Mouse (Mus musculus): Measurements from ENCODE around the gene Galnt2. TPM values are rescaled to one million over a fixed set of nuclear protein-coding genes. Genes with fewer than 3 reads are reported as not detected.

The Galnt2 gene
- polyA plus RNA-seq, 1 experiment from 2014 or later, result 38.6 TPM

GRCm38 (mm10) chr8:124301935-124302555 lies 70.9 kb downstream of the Galnt2 start:
- Histone ChIP-seq H3K36me3 (ENCODE audit: poor library complexity, severe bottlenecking) (peaks cover 26% of the 10 kb centered on the region), H3K27ac (no peak overlapping the region), H3K4me1 (no peaks in the 10 kb centered on the region), H3K4me3 (no peak overlapping the region), H3K9me3 (replicated peaks) (no peaks in the 10 kb centered on the region), H3K4me2 (no peak overlapping the region), H3K27me3 (no peaks in the 10 kb centered on the region), H3K9ac (no peak overlapping the region)
- no peak for ATAC-seq
- WGBS, result 92% methylated on average over 7 of the region's 7 CpGs

GRCm38 (mm10) chr8:124303211-124303902 lies 72.2 kb downstream of the Galnt2 start:
- Histone ChIP-seq H3K27me3 (no peaks in the 10 kb centered on the region), H3K9me3 (replicated peaks) (no peaks in the 10 kb centered on the region), H3K27ac (no peak overlapping the region), H3K4me2 (no peak overlapping the region), H3K4me3 (no peak overlapping the region), H3K9ac (no peak overlapping the region), H3K4me1 (no peaks in the 10 kb centered on the region), H3K36me3 (ENCODE audit: poor library complexity, severe bottlenecking) (peaks cover 32% of the 10 kb centered on the region)
- 94% methylated on average over 15 of the region's 15 CpGs for WGBS
- no peak for ATAC-seq

- no peak overlapping the region for H3K4me2 ChIP-seq
- no peak for ATAC-seq
- H3K4me3 ChIP-seq, result no peak overlapping the region
- no peak overlapping the region for H3K9ac ChIP-seq
- H3K9me3 ChIP-seq (replicated peaks), result no peaks in the 10 kb centered on the region
- no peaks in the 10 kb centered on the region for H3K27me3 ChIP-seq
- 90% methylated on average over 4 of the region's 4 CpGs for WGBS
- peaks cover 38% of the 10 kb centered on the region for H3K36me3 ChIP-seq (ENCODE audit: poor library complexity, severe bottlenecking)
- no peaks in the 10 kb centered on the region for H3K4me1 ChIP-seq
- H3K27ac ChIP-seq, result no peak overlapping the region
Observed at GRCm38 (mm10) chr8:124304141-124304540, 73.0 kb downstream of the Galnt2 start.

- Histone ChIP-seq H3K27ac (no peak overlapping the region), H3K9me3 (replicated peaks) (no peaks in the 10 kb centered on the region), H3K4me3 (no peak overlapping the region), H3K36me3 (ENCODE audit: poor library complexity, severe bottlenecking) (peaks cover 48% of the 10 kb centered on the region), H3K4me2 (no peak overlapping the region), H3K27me3 (no peaks in the 10 kb centered on the region), H3K4me1 (no peaks in the 10 kb centered on the region), H3K9ac (0 out of 2 replicates have a peak overlapping the region, but pooled peaks have one; percentile 30)
- WGBS, result 65% methylated on average over 7 of the region's 7 CpGs
- ATAC-seq, result no peak
Observed at GRCm38 (mm10) chr8:124306574-124306973, 75.4 kb downstream of the Galnt2 start.

- no peaks in the 10 kb centered on the region for H3K9me3 ChIP-seq (replicated peaks)
- peaks cover 48% of the 10 kb centered on the region for H3K36me3 ChIP-seq (ENCODE audit: poor library complexity, severe bottlenecking)
- no peaks in the 10 kb centered on the region for H3K4me1 ChIP-seq
- H3K9ac ChIP-seq, result no peak overlapping the region
- H3K27me3 ChIP-seq, result no peaks in the 10 kb centered on the region
- H3K27ac ChIP-seq, result no peak overlapping the region
- no peak overlapping the region for H3K4me2 ChIP-seq
- whole genome bisulfite sequencing, result 94% methylated on average over 10 of the region's 10 CpGs
- ATAC-seq, result no peak
- H3K4me3 ChIP-seq, result no peak overlapping the region
Observed at GRCm38 (mm10) chr8:124307700-124308099, 76.5 kb downstream of the Galnt2 start.

- no peak for ATAC-seq
Observed at GRCm38 (mm10) chr8:124310509-124310908, 79.3 kb downstream of the Galnt2 start.

GRCm38 (mm10) chr8:124311111-124311510 lies 79.9 kb downstream of the Galnt2 start:
- 89% methylated on average over 6 of the region's 6 CpGs for WGBS

More at GRCm38 (mm10) chr8:124310509-124310908, 79.3 kb downstream of the Galnt2 start:
- Histone ChIP-seq H3K9me3 (replicated peaks) (no peaks in the 10 kb centered on the region), H3K36me3 (ENCODE audit: poor library complexity, severe bottlenecking) (peaks cover 42% of the 10 kb centered on the region), H3K27ac (no peak overlapping the region), H3K9ac (no peak overlapping the region), H3K4me2 (no peak overlapping the region), H3K4me1 (peaks cover 19% of the 10 kb centered on the region), H3K27me3 (no peaks in the 10 kb centered on the region), H3K4me3 (no peak overlapping the region)
- 95% methylated on average over 13 of the region's 13 CpGs for WGBS

GRCm38 (mm10) chr8:124311723-124312122 lies 80.5 kb downstream of the Galnt2 start:
- Histone ChIP-seq H3K4me3 (no peak overlapping the region), H3K9ac (no peak overlapping the region), H3K27me3 (no peaks in the 10 kb centered on the region), H3K9me3 (replicated peaks) (no peaks in the 10 kb centered on the region), H3K36me3 (ENCODE audit: poor library complexity, severe bottlenecking) (peaks cover 31% of the 10 kb centered on the region; the same call in 1 of the 2 replicates), H3K27ac (no peak overlapping the region), H3K4me1 (peaks cover 27% of the 10 kb centered on the region), H3K4me2 (no peak overlapping the region)
- WGBS, result 91% methylated on average over 17 of the region's 17 CpGs
- ATAC-seq, result no peak

More at GRCm38 (mm10) chr8:124311111-124311510, 79.9 kb downstream of the Galnt2 start:
- Histone ChIP-seq H3K9me3 (replicated peaks) (no peaks in the 10 kb centered on the region), H3K9ac (no peak overlapping the region), H3K4me2 (no peak overlapping the region), H3K36me3 (ENCODE audit: poor library complexity, severe bottlenecking) (peaks cover 36% of the 10 kb centered on the region), H3K4me3 (no peak overlapping the region), H3K4me1 (peaks cover 21% of the 10 kb centered on the region), H3K27ac (no peak overlapping the region), H3K27me3 (no peaks in the 10 kb centered on the region)
- ATAC-seq, result no peak

GRCm38 (mm10) chr8:124312228-124312627 lies 81.0 kb downstream of the Galnt2 start:
- 92% methylated on average over 10 of the region's 10 CpGs for WGBS
- no peaks in the 10 kb centered on the region for H3K27me3 ChIP-seq
- no peak overlapping the region for H3K27ac ChIP-seq
- no peak for ATAC-seq
- H3K4me2 ChIP-seq, result no peak overlapping the region
- H3K4me1 ChIP-seq, result peaks cover 32% of the 10 kb centered on the region
- H3K9me3 ChIP-seq (replicated peaks), result no peaks in the 10 kb centered on the region
- H3K4me3 ChIP-seq, result no peak overlapping the region
- H3K9ac ChIP-seq, result no peak overlapping the region
- H3K36me3 ChIP-seq (ENCODE audit: poor library complexity, severe bottlenecking), result peaks cover 26% of the 10 kb centered on the region; the same call in 1 of the 2 replicates

GRCm38 (mm10) chr8:124314803-124315202 lies 83.6 kb downstream of the Galnt2 start:
- Histone ChIP-seq H3K9ac (peak overlapping the region; percentile 27), H3K4me1 (peaks cover 46% of the 10 kb centered on the region), H3K9me3 (replicated peaks) (no peaks in the 10 kb centered on the region), H3K4me2 (no peak overlapping the region), H3K36me3 (ENCODE audit: poor library complexity, severe bottlenecking) (peaks cover 11% of the 10 kb centered on the region; the same call in 1 of the 2 replicates), H3K27ac (peak overlapping the region; percentile 70), H3K4me3 (no peak overlapping the region), H3K27me3 (no peaks in the 10 kb centered on the region)
- 7% methylated on average over 10 of the region's 10 CpGs for WGBS
- ATAC-seq, result peak; percentile 43

GRCm38 (mm10) chr8:124316466-124317136 lies 85.4 kb downstream of the Galnt2 start:
- Histone ChIP-seq H3K36me3 (ENCODE audit: poor library complexity, severe bottlenecking) (no peaks in the 10 kb centered on the region), H3K4me3 (no peak overlapping the region), H3K27ac (no peak overlapping the region), H3K9ac (0 out of 2 replicates have a peak overlapping the region, but pooled peaks have one; percentile 26), H3K4me2 (no peak overlapping the region), H3K27me3 (no peaks in the 10 kb centered on the region), H3K9me3 (replicated peaks) (no peaks in the 10 kb centered on the region), H3K4me1 (peaks cover 59% of the 10 kb centered on the region)
- WGBS, result 56% methylated on average over 12 of the region's 12 CpGs
- no peak; the same call in 1 of the 2 replicates for ATAC-seq

GRCm38 (mm10) chr8:124317191-124317682 lies 86.0 kb downstream of the Galnt2 start:
- Histone ChIP-seq H3K9me3 (replicated peaks) (no peaks in the 10 kb centered on the region), H3K27ac (no peak overlapping the region), H3K4me2 (no peak overlapping the region), H3K4me3 (no peak overlapping the region), H3K9ac (0 out of 2 replicates have a peak overlapping the region, but pooled peaks have one; percentile 26), H3K27me3 (no peaks in the 10 kb centered on the region), H3K36me3 (ENCODE audit: poor library complexity, severe bottlenecking) (no peaks in the 10 kb centered on the region), H3K4me1 (peaks cover 65% of the 10 kb centered on the region)
- WGBS, result 66% methylated on average over 8 of the region's 8 CpGs
- ATAC-seq, result no peak
